Mouse (Mus musculus) embryonic facial prominence, embryonic 15.5 days (tissue): ENCODE measurements around the gene Yme1l1. TPM values are rescaled to one million over a fixed set of nuclear protein-coding genes. Genes with fewer than 3 reads are reported as not detected.

ENCODE experiments used
- ATAC-seq: fragments of 200-750 bp; cut with Nextera tagmentation; 2 replicates; pipeline ENCODE4 v1.8.0; 2017; ENCODE audit warnings: low read depth, moderate TSS enrichment; ENCODE audit not compliant: insufficient number of reproducible peaks, low FRiP score, low TSS enrichment
- H3K27ac ChIP-seq: fragments of 300-500 bp; sonication (generic); replicated peaks from 2 replicates; pipeline ENCODE4 v1.5.1; 2015; ENCODE audit warnings: mild to moderate bottlenecking, inconsistent platforms
- H3K27me3 ChIP-seq: fragments of 300-500 bp; sonication (generic); 2 replicates; pipeline ENCODE4 v1.6.1; 2015; ENCODE audit warnings: inconsistent platforms
- H3K36me3 ChIP-seq: fragments of 300-500 bp; sonication (generic); 2 replicates; pipeline ENCODE4 v1.6.1; 2015; ENCODE audit warnings: mild to moderate bottlenecking, inconsistent platforms
- H3K4me1 ChIP-seq: fragments of 300-500 bp; sonication (generic); 2 replicates; pipeline ENCODE4 v1.6.1; 2015; ENCODE audit warnings: inconsistent platforms
- H3K4me2 ChIP-seq: fragments of 300-500 bp; sonication (generic); replicated peaks from 2 replicates; pipeline ENCODE4 v1.6.1; 2015; ENCODE audit warnings: mild to moderate bottlenecking, inconsistent platforms
- H3K4me3 ChIP-seq: fragments of 300-500 bp; sonication (generic); replicated peaks from 2 replicates; pipeline ENCODE4 v1.5.1; 2015; ENCODE audit warnings: mild to moderate bottlenecking, inconsistent platforms
- H3K9ac ChIP-seq: fragments of 300-500 bp; sonication (generic); 2 replicates; pipeline ENCODE4 v1.6.1; 2015; ENCODE audit warnings: inconsistent platforms
- H3K9me3 ChIP-seq: fragments of 300-500 bp; sonication (generic); replicated peaks from 2 replicates; pipeline ENCODE4 v1.6.1; 2016; ENCODE audit warnings: inconsistent platforms
- WGBS: fragments of 180-500 bp; shearing (Covaris S2); methylation state at CpG from one replicate; pipeline ENCODE4 v1.1.7; 2015; 5-methylcytosine and 5-hydroxymethylcytosine counted together
- polyA plus RNA-seq: library from polyadenylated mRNA; unstranded; fragments of >200 nt; fragmentation: Nextera tagmentation; extraction: Ambion mirVana; gene quantifications from 2 replicates; pipeline ENCODE4 v1.2.1, GENCODE M21; 2015

Yme1l1 gene
- polyA plus RNA-seq, 1 experiment from 2014 or later, result 73.8 TPM

DNA sequence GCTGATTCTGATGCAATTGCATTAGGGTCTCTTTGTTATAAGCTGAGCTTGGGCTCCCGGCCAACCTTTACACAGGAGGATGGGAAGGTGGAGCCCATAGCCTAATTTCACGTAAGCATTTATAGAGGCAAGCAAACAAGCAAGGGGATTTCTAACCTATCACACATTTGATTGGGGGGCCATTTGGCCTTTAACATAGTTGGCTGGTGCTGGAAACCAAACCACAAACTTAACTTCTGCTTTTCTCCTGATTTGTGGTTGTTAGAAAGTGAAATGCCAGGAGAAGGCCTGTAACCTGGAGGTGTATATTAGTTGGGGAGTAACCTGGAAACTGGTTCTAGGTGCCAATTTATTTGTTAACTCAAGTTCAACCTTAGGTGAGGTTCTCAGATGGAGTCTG is 72.3 kb downstream of the Yme1l1 start:
- Histone ChIP-seq H3K9ac (no peak overlapping the region), H3K4me3 (no peak overlapping the region), H3K4me2 (no peak overlapping the region), H3K27me3 (peaks cover 7% of the 10 kb centered on the region; the same call in 1 of the 2 replicates), H3K27ac (no peak overlapping the region), H3K4me1 (no peaks in the 10 kb centered on the region), H3K9me3 (no peaks in the 10 kb centered on the region), H3K36me3 (no peaks in the 10 kb centered on the region)
- WGBS, result 60% methylated on average over 2 of the region's 2 CpGs
- no peak for ATAC-seq

DNA sequence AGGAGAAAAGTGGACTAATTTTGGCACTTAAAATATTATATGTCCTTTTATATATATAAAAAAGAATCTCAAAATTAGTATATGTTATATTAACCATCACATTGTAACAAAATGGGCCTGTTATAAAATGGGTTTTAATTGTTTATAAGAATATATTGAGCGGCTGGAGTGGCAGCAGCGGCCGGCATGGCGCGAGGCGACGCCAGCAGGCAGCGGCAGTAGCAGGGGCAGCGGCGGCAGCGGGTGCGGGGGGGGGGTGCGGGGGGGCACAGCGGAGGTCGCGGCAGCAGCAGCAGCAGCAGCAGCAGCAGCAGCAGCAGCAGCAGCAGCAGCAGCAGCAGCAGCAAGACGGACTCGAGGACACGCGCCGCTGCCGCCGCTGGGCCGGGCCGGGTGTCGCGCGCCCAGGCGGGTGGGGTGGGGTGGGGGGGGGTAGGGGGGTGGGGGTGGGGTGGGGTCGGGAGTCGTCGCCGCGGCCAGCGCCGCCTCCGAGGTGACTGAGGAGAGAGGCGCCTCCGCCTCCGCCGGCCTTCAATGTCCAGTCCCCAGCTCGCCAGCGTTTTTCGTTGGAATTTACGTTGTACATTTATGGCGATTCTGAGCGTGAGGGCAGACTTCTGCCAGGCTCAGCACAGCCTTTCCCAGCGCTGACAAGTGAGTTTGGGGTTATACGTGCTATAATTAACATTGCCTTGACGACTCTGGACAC is 78.0 kb downstream of the Yme1l1 start:
- Histone ChIP-seq H3K9ac (no peak overlapping the region), H3K4me2 (peak overlapping the region; percentile 64), H3K27ac (no peak overlapping the region), H3K4me3 (peak overlapping the region; percentile 39), H3K9me3 (no peaks in the 10 kb centered on the region), H3K27me3 (peaks cover 14% of the 10 kb centered on the region; the same call in 1 of the 2 replicates), H3K36me3 (no peaks in the 10 kb centered on the region), H3K4me1 (no peaks in the 10 kb centered on the region)
- no peak for ATAC-seq
- WGBS, result 1% methylated on average over 34 of the region's 50 CpGs

Other genes starting within 250 kb of the Yme1l1 start
- 51.8 and 53.9 TPM in 2 replicates for gene Abi1, start 116.1 kb upstream of the Yme1l1 start, polyA plus RNA-seq
- gene Acbd5, start 88.2 kb upstream of the Yme1l1 start, polyA plus RNA-seq, result 33.1 and 35.7 TPM in 2 replicates
- 7.8 and 8.5 TPM in 2 replicates for gene Mastl, start 345 bp upstream of the Yme1l1 start, polyA plus RNA-seq
- gene 4931423N10Rik, start 51.1 kb downstream of the Yme1l1 start, polyA plus RNA-seq, result not detected in 2 replicates
- 0.09 TPM in 1 of 2 replicates, not detected in the other for gene Nxph2, start 164.9 kb downstream of the Yme1l1 start, polyA plus RNA-seq